Mouse (Mus musculus): ENCODE measurements around the gene Fam186b.
"Not testable (repeated sequence)": the region's sequence is repeated elsewhere in the genome, so short reads cannot be mapped to it uniquely, and the experiment has no call there.

Gene Fam186b

GRCm38 (mm10) chr15:99253175-99253479, 42.6 kb downstream of the Fam186b start:
- ChIA-PET POLR2A (interaction anchor here in 2 of 4 experiments (0.7 to 2.7 kb wide), 9 partner anchors 11 to 319 kb away, joined by 3 to 13 read pairs (median 4); partner anchors contain the start of genes Tmbim6 (in 1 of the 2), Tuba1b (in 1 of the 2) and Tuba1c (in 1 of the 2)), CTCF (interaction anchor here in 2 of 4 experiments (0.7 to 2.4 kb wide), 4 partner anchors 12 to 27 kb away, joined by 3 to 6 read pairs (median 5); no protein-coding TSS in a partner anchor)

- CTCF ChIA-PET: interaction anchor here in 2 of 4 experiments (0.7 to 1.9 kb wide), 3 partner anchors 13 to 27 kb away, joined by 3 to 5 read pairs (median 5); no protein-coding TSS in a partner anchor
- POLR2A ChIA-PET: interaction anchor here in 3 of 4 experiments (0.7 to 2.7 kb wide), 26 partner anchors 7 to 319 kb away, joined by 3 to 13 read pairs (median 4); partner anchors contain the start of genes Tuba1c (in 2 of the 3), Kcnh3 (in 1 of the 3), Nckap5l (in 1 of the 3) and Tmbim6 (in 1 of the 3)
Observed at GRCm38 (mm10) chr15:99252381-99253174, 43.1 kb downstream of the Fam186b start.

- ChIA-PET POLR2A (interaction anchor here in 3 of 4 experiments (0.6 to 2.7 kb wide), 28 partner anchors 8 to 234 kb away, joined by 3 to 13 read pairs (median 4); partner anchors contain the start of genes Tuba1c (in 3 of the 3), Kcnh3 (in 1 of the 3), Nckap5l (in 1 of the 3) and Tmbim6 (in 1 of the 3)), CTCF (interaction anchor here in 1 of 4 experiments (1.9 kb wide), 1 partner anchor 13 kb away, joined by 5 read pairs; no protein-coding TSS in a partner anchor)
Observed at GRCm38 (mm10) chr15:99251626-99252380, 43.9 kb downstream of the Fam186b start, which contains the start of gene Mcrs1. Mcrs1 (minus strand) TSS chr15:99251961.

- ChIA-PET POLR2A (interaction anchor here in 3 of 4 experiments (0.7 to 2.0 kb wide), 14 partner anchors 9 to 234 kb away, joined by 3 to 11 read pairs (median 5); partner anchors contain the start of genes Nckap5l (in 1 of the 3) and Tuba1c (in 1 of the 3)), CTCF (interaction anchor here in 1 of 4 experiments (0.6 kb wide), 1 partner anchor 33 kb away, joined by 5 read pairs; no protein-coding TSS in a partner anchor)
Observed at GRCm38 (mm10) chr15:99251111-99251510, 44.6 kb downstream of the Fam186b start.

GRCm38 (mm10) chr15:99249938-99250337, 45.8 kb downstream of the Fam186b start:
- ChIA-PET POLR2A (interaction anchor here in 2 of 4 experiments (1.0 to 2.2 kb wide), 6 partner anchors 8 to 220 kb away, joined by 3 to 6 read pairs (median 4); partner anchors contain the start of gene Tuba1c (in 1 of the 2)), CTCF (interaction anchor here in 1 of 4 experiments (0.7 kb wide), 1 partner anchor 15 kb away, joined by 3 read pairs; no protein-coding TSS in a partner anchor)

- POLR2A ChIA-PET: interaction anchor here (0.5 to 2.2 kb wide), 17 partner anchors 8 to 375 kb away, joined by 3 to 6 read pairs (median 3); partner anchors contain the start of gene Tuba1c (in 1 of the 4)
- CTCF ChIA-PET: interaction anchor here in 2 of 4 experiments (0.5 to 0.6 kb wide), 2 partner anchors 167 to 172 kb away, joined by 3 read pairs; no protein-coding TSS in a partner anchor
Observed at GRCm38 (mm10) chr15:99248972-99249371, 46.7 kb downstream of the Fam186b start.

- POLR2A ChIA-PET: interaction anchor here in 1 of 4 experiments (0.6 kb wide), 1 partner anchor 34 kb away, joined by 3 read pairs; no protein-coding TSS in a partner anchor
- CTCF ChIA-PET: not testable (repeated sequence)
Observed at GRCm38 (mm10) chr15:99246736-99247135, 49.0 kb downstream of the Fam186b start.

- POLR2A ChIA-PET: interaction anchor here in 3 of 4 experiments (0.5 to 2.4 kb wide), 9 partner anchors 8 to 147 kb away, joined by 3 to 10 read pairs (median 5); partner anchors contain the start of genes Mcrs1 (in 2 of the 3) and Kcnh3 (in 1 of the 3)
Observed at GRCm38 (mm10) chr15:99242045-99242444, 53.6 kb downstream of the Fam186b start.

GRCm38 (mm10) chr15:99241249-99241648, 54.4 kb downstream of the Fam186b start:
- ChIA-PET POLR2A (interaction anchor here in 3 of 4 experiments (0.6 to 2.4 kb wide), 9 partner anchors 8 to 49 kb away, joined by 3 to 10 read pairs (median 5); partner anchors contain the start of genes Mcrs1 (in 2 of the 3) and Kcnh3 (in 1 of the 3)), CTCF (interaction anchor here (0.6 to 2.5 kb wide), 11 partner anchors 13 to 191 kb away, joined by 3 to 23 read pairs (median 4); no protein-coding TSS in a partner anchor)

More at GRCm38 (mm10) chr15:99242045-99242444, 53.6 kb downstream of the Fam186b start:
- CTCF ChIA-PET: interaction anchor here in 2 of 4 experiments (0.6 to 1.4 kb wide), 2 partner anchors 18 to 19 kb away, joined by 3 read pairs; no protein-coding TSS in a partner anchor

- POLR2A ChIA-PET: interaction anchor here in 3 of 4 experiments (0.6 to 2.4 kb wide), 8 partner anchors 9 to 667 kb away, joined by 3 to 10 read pairs (median 4); partner anchors contain the start of genes Kcnh3 (in 2 of the 3) and Mcrs1 (in 2 of the 3)
Observed at GRCm38 (mm10) chr15:99240129-99240528, 55.6 kb downstream of the Fam186b start.

GRCm38 (mm10) chr15:99238006-99238405, 57.7 kb downstream of the Fam186b start:
- CTCF ChIA-PET: interaction anchor here in 3 of 4 experiments (0.5 to 1.5 kb wide), 6 partner anchors 13 to 179 kb away, joined by 3 to 6 read pairs (median 4); partner anchors contain the start of gene Kcnh3 (in 1 of the 3)
- POLR2A ChIA-PET: interaction anchor here (0.6 to 2.3 kb wide), 15 partner anchors 8 to 305 kb away, joined by 3 to 8 read pairs (median 3); partner anchors contain the start of genes C1ql4 (in 1 of the 4) and Tuba1c (in 1 of the 4)

More at GRCm38 (mm10) chr15:99240129-99240528, 55.6 kb downstream of the Fam186b start:
- CTCF ChIA-PET: interaction anchor here (0.5 to 2.5 kb wide), 10 partner anchors 14 to 190 kb away, joined by 3 to 23 read pairs (median 4); no protein-coding TSS in a partner anchor

GRCm38 (mm10) chr15:99234326-99235010, 61.2 kb downstream of the Fam186b start:
- POLR2A ChIA-PET: interaction anchor here in 2 of 4 experiments (0.5 to 2.6 kb wide), 12 partner anchors 9 to 194 kb away, joined by 3 to 13 read pairs (median 4); partner anchors contain the start of gene Mcrs1 (in 2 of the 2)
- CTCF ChIA-PET: interaction anchor here (0.6 to 1.6 kb wide), 10 partner anchors 17 to 226 kb away, joined by 3 to 9 read pairs (median 4); no protein-coding TSS in a partner anchor

- CTCF ChIA-PET: interaction anchor here in 3 of 4 experiments (1.0 to 1.6 kb wide), 3 partner anchors 32 to 194 kb away, joined by 3 to 4 read pairs (median 3); no protein-coding TSS in a partner anchor
Observed at GRCm38 (mm10) chr15:99233719-99234118, 62.0 kb downstream of the Fam186b start.

GRCm38 (mm10) chr15:99231998-99232397, 63.7 kb downstream of the Fam186b start:
- ChIA-PET CTCF (no interaction called here), POLR2A (interaction anchor here in 1 of 4 experiments (1.4 kb wide), 1 partner anchor 10 kb away, joined by 3 read pairs; no protein-coding TSS in a partner anchor)

More at GRCm38 (mm10) chr15:99233719-99234118, 62.0 kb downstream of the Fam186b start:
- POLR2A ChIA-PET: interaction anchor here in 2 of 4 experiments (0.6 to 2.6 kb wide), 10 partner anchors 8 to 193 kb away, joined by 3 to 13 read pairs (median 3); partner anchors contain the start of gene Mcrs1 (in 1 of the 2)

- POLR2A ChIA-PET: interaction anchor here in 3 of 4 experiments (0.5 to 2.5 kb wide), 17 partner anchors 9 to 590 kb away, joined by 3 to 22 read pairs (median 4); partner anchors contain the start of genes Mcrs1 (in 2 of the 3) and Tuba1c (in 1 of the 3)
- CTCF ChIA-PET: interaction anchor here in 2 of 4 experiments (0.9 to 1.4 kb wide), 2 partner anchors 11 kb away, joined by 3 to 5 read pairs; no protein-coding TSS in a partner anchor
Observed at GRCm38 (mm10) chr15:99226090-99226489, 69.6 kb downstream of the Fam186b start.

Measured in embryonic stem cell, embryonic (primary cell).